Comparison of ENCODE assay signal across 21 mouse cellular contexts in the genomic region with DNA sequence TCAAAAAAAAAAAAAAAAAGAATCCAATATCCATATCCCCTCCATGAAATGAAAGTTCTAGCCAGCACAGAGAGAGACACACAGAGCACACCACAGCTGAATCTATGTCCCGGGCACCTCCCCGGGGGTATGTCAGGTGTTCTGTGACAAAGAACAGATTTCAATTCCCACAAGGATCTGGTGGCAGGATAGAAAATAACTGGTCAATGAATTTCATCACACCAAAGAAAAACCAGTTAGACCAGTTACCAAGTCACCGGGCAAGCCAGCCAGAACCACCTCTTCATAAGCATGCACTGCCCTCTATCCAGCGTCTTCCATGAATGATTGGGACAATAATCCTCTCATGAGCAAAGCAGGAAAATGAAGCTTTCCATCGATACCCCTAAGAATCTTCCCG. TPM values are rescaled to one million over a fixed set of nuclear protein-coding genes. Genes with fewer than 3 reads are reported as not detected.
DNase-seq lines count a peak whose midpoint lies in the region; ATAC-seq and TF ChIP-seq lines count a peak whose summit lies in the region.
"Had no signal": no experiment of that assay in that cellular context is flagged by ENCODE, and none has a peak within 500 bp of the region (broad histone marks: within the 10 kb centered on the region; RNA-seq: fewer than 3 reads in every experiment).

No protein-coding gene starts in this region.

- no peak for TF ChIP-seq EP300 in liver, postnatal 0 days (IDR thresholded peaks at IDR 0.05; ENCODE audit: low read depth)

- no peak overlapping the region for H3K4me2 ChIP-seq in embryonic facial prominence, embryonic 14.5 days (ENCODE audit: low read depth, low read length)
- H3K4me2 ChIP-seq in liver, postnatal 0 days (ENCODE audit: low read depth, low read length), result no peak overlapping the region
- H3K4me2 ChIP-seq in intestine, postnatal 0 days (replicated peaks; ENCODE audit: low read depth), result no peak overlapping the region; the same call in 1 of the 2 replicates
- H3K4me2 ChIP-seq: embryonic facial prominence, embryonic 15.5 days; forebrain, embryonic 12.5 days; heart, embryonic 13.5 days had no signal

- H3K36me3 ChIP-seq in embryonic facial prominence, embryonic 14.5 days (ENCODE audit: control insufficient read depth, insufficient read depth, low read length), result peaks cover 30% of the 10 kb centered on the region
- H3K36me3 ChIP-seq in embryonic facial prominence, embryonic 10.5 days (replicated peaks), result peaks cover 58% of the 10 kb centered on the region
- H3K36me3 ChIP-seq in liver, postnatal 0 days (replicated peaks; ENCODE audit: insufficient read depth, low read length), result peaks cover 22% of the 10 kb centered on the region
- H3K36me3 ChIP-seq in intestine, postnatal 0 days (ENCODE audit: control insufficient read depth, insufficient read depth), result peaks cover 29% of the 10 kb centered on the region
- H3K36me3 ChIP-seq: G1E had no signal

- WGBS in embryonic facial prominence, embryonic 14.5 days, result 87% methylated on average over 6 of the region's 6 CpGs
- WGBS in embryonic facial prominence, embryonic 10.5 days, result 90% methylated on average over 6 of the region's 6 CpGs
- 84% methylated on average over 6 of the region's 6 CpGs for WGBS in liver, postnatal 0 days (ENCODE audit: insufficient replicate concordance)
- 46% methylated on average over 6 of the region's 6 CpGs for WGBS in intestine, postnatal 0 days

- H3K27me3 ChIP-seq in embryonic facial prominence, embryonic 14.5 days (replicated peaks; ENCODE audit: control insufficient read depth, insufficient read depth, low read length), result no peaks in the 10 kb centered on the region
- no peaks in the 10 kb centered on the region for H3K27me3 ChIP-seq in embryonic facial prominence, embryonic 10.5 days (replicated peaks; ENCODE audit: low read depth, poor library complexity, severe bottlenecking)
- H3K27me3 ChIP-seq in liver, postnatal 0 days (ENCODE audit: insufficient read depth, low read length), result no peaks in the 10 kb centered on the region
- no peaks in the 10 kb centered on the region for H3K27me3 ChIP-seq in intestine, postnatal 0 days (replicated peaks; ENCODE audit: control insufficient read depth, insufficient read depth, low read length)
- H3K27me3 ChIP-seq: embryonic facial prominence, embryonic 15.5 days; forebrain, embryonic 12.5 days; heart, embryonic 13.5 days had no signal

- H3K27ac ChIP-seq in embryonic facial prominence, embryonic 14.5 days (replicated peaks; ENCODE audit: low read depth, low read length), result no peak overlapping the region
- no peak overlapping the region for H3K27ac ChIP-seq in embryonic facial prominence, embryonic 10.5 days (replicated peaks)
- H3K27ac ChIP-seq in liver, postnatal 0 days (ENCODE audit: low read depth), result peak overlapping the region; percentile 83
- 0 out of 2 replicates have a peak overlapping the region, but pooled peaks have one; percentile 41 for H3K27ac ChIP-seq in intestine, postnatal 0 days (ENCODE audit: low read depth, low read length)
- H3K27ac ChIP-seq: embryonic facial prominence, embryonic 15.5 days; forebrain, embryonic 12.5 days; heart, embryonic 13.5 days; hindbrain, postnatal 0 days; liver, embryonic 14.5 days had no signal

- no peak for TF ChIP-seq CTCF in liver, postnatal 0 days (IDR thresholded peaks at IDR 0.05; ENCODE audit: low read depth)
- TF ChIP-seq CTCF in intestine, postnatal 0 days (IDR thresholded peaks at IDR 0.05; ENCODE audit: low read depth), result peak; percentile 40

- H3K9me3 ChIP-seq in embryonic facial prominence, embryonic 14.5 days (ENCODE audit: control insufficient read depth, low read length), result no peaks in the 10 kb centered on the region
- H3K9me3 ChIP-seq in embryonic facial prominence, embryonic 10.5 days, result no peaks in the 10 kb centered on the region
- H3K9me3 ChIP-seq in liver, postnatal 0 days (ENCODE audit: low read length), result no peaks in the 10 kb centered on the region
- no peaks in the 10 kb centered on the region for H3K9me3 ChIP-seq in intestine, postnatal 0 days (ENCODE audit: control insufficient read depth)
- H3K9me3 ChIP-seq: embryonic facial prominence, embryonic 15.5 days; forebrain, embryonic 12.5 days; G1E; heart, embryonic 13.5 days had no signal

- no peak overlapping the region for H3K4me3 ChIP-seq in embryonic facial prominence, embryonic 14.5 days (ENCODE audit: low read depth, low read length)
- no peak overlapping the region for H3K4me3 ChIP-seq in embryonic facial prominence, embryonic 10.5 days
- no peak overlapping the region for H3K4me3 ChIP-seq in liver, postnatal 0 days (ENCODE audit: low read depth, low read length)
- no peak overlapping the region for H3K4me3 ChIP-seq in intestine, postnatal 0 days (ENCODE audit: low read depth, low read length)
- H3K4me3 ChIP-seq: embryonic facial prominence, embryonic 15.5 days; forebrain, embryonic 12.5 days; heart, embryonic 13.5 days had no signal

- no peak overlapping the region for H3K9ac ChIP-seq in embryonic facial prominence, embryonic 14.5 days (ENCODE audit: low read depth, low read length)
- H3K9ac ChIP-seq in liver, postnatal 0 days (replicated peaks), result no peak overlapping the region
- no peak overlapping the region for H3K9ac ChIP-seq in intestine, postnatal 0 days (ENCODE audit: low read depth, low read length)
- H3K9ac ChIP-seq: embryonic facial prominence, embryonic 15.5 days; forebrain, embryonic 12.5 days; heart, embryonic 13.5 days; liver, embryonic 14.5 days had no signal

- DNase-seq in embryonic facial prominence, embryonic 14.5 days (ENCODE audit: low spot score), result peak; percentile 29
- no peak for DNase-seq in embryonic facial prominence, embryonic 10.5 days (ENCODE audit: low spot score)
- DNase-seq in liver, postnatal 0 days, result no peak
- no peak for DNase-seq in liver
- DNase-seq in lung, postnatal 36 days, result peak; percentile 72
- DNase-seq in thymus, postnatal 0 days (ENCODE audit: low spot score), result no peak
- DNase-seq in testis, postnatal 14 days (ENCODE audit: low spot score), result no peak
- DNase-seq: cerebellum, adult 9-10 months; heart, postnatal 4 days; left cerebral cortex, postnatal 4 days; right cerebral cortex, adult 18-20 months; thymus, postnatal 36 days had no signal

- peak; percentile 73; the same call in 1 of the 2 replicates for ATAC-seq in embryonic facial prominence, embryonic 14.5 days (ENCODE audit: low read depth)
- ATAC-seq in liver, postnatal 0 days, result no peak
- ATAC-seq in intestine, postnatal 0 days, result peak; percentile 73
- ATAC-seq: CD4-positive, CD25-positive, alpha-beta regulatory T cell, adult 4 months; hindbrain, postnatal 0 days; midbrain, embryonic 16.5 days had no signal

- no peaks in the 10 kb centered on the region for H3K4me1 ChIP-seq in embryonic facial prominence, embryonic 14.5 days (ENCODE audit: control insufficient read depth, insufficient read depth, low read length)
- no peaks in the 10 kb centered on the region for H3K4me1 ChIP-seq in embryonic facial prominence, embryonic 10.5 days
- peaks cover 41% of the 10 kb centered on the region for H3K4me1 ChIP-seq in liver, postnatal 0 days (ENCODE audit: insufficient read depth)
- H3K4me1 ChIP-seq in intestine, postnatal 0 days (replicated peaks; ENCODE audit: control insufficient read depth, insufficient read depth, low read length), result peaks cover 14% of the 10 kb centered on the region
- H3K4me1 ChIP-seq: embryonic facial prominence, embryonic 15.5 days; forebrain, embryonic 12.5 days had no signal

RNA-seq across cellular contexts. Expression of gene Insr, which starts 26.8 kb away (rescaled TPM):
- polyA plus RNA-seq in embryonic facial prominence, embryonic 14.5 days (2014; fragmentation: Nextera tagmentation; extraction: Ambion mirVana), result 30.3 and 31.8 TPM in 2 replicates
- 24.3 and 26.1 TPM in 2 replicates for polyA plus RNA-seq in embryonic facial prominence, embryonic 10.5 days (2016; fragmentation: Nextera tagmentation; extraction: Ambion mirVana)
- polyA plus RNA-seq in liver, postnatal 0 days (2015; fragmentation: Nextera tagmentation; extraction: Ambion mirVana), result 28.9 and 31.3 TPM in 2 replicates
- 20.7 and 21.3 TPM in 2 replicates for polyA plus RNA-seq in intestine, postnatal 0 days (2015; fragmentation: Nextera tagmentation; extraction: Ambion mirVana)
- 17.3 and 24.4 TPM in 2 replicates for polyA plus RNA-seq in thymus, postnatal 0 days (2015; fragmentation: Nextera tagmentation; extraction: Ambion mirVana)

Comparison
In these comparisons a context has a peak if more than half of its experiments do, and no peak if none do; other contexts are left out.
1. DNase-seq: peak in embryonic facial prominence, embryonic 14.5 days (single experiment) and lung, postnatal 36 days (single experiment); none in embryonic facial prominence, embryonic 10.5 days (single experiment), liver, postnatal 0 days (single experiment), liver (single experiment), thymus, postnatal 0 days (single experiment) and testis, postnatal 14 days (single experiment).
2. H3K27ac ChIP-seq: peak in liver, postnatal 0 days (single experiment) and intestine, postnatal 0 days (single experiment); none in embryonic facial prominence, embryonic 14.5 days (single experiment) and embryonic facial prominence, embryonic 10.5 days (single experiment).